Mouse (Mus musculus) small intestine, adult 2 months (tissue): ENCODE data around the gene Pdcd5. TPM values are rescaled to one million over a fixed set of nuclear protein-coding genes. Genes with fewer than 3 reads are reported as not detected.

ENCODE experiments used
- H3K27ac ChIP-seq: fragments of 200-500 bp; 2 replicates; pipeline ENCODE4 v1.5.1; 2012; ENCODE audit warnings: low read depth, low read length, control low read depth, inconsistent platforms; ENCODE audit not compliant: insufficient read depth
- H3K27me3 ChIP-seq: fragments of 200-500 bp; 2 replicates; pipeline ENCODE4 v1.6.1; 2012; ENCODE audit warnings: mild to moderate bottlenecking, moderate library complexity, low read length, inconsistent platforms; ENCODE audit not compliant: control insufficient read depth, insufficient read depth
- H3K36me3 ChIP-seq: fragments of 200-500 bp; 2 replicates; pipeline ENCODE4 v1.6.1; 2012; ENCODE audit warnings: mild to moderate bottlenecking, low read length, control low read depth, inconsistent platforms; ENCODE audit not compliant: control insufficient read depth, insufficient read depth
- H3K4me1 ChIP-seq: fragments of 200-500 bp; 2 replicates; pipeline ENCODE4 v1.6.1; 2012; ENCODE audit warnings: low read length, inconsistent platforms, mixed read lengths; ENCODE audit not compliant: control insufficient read depth, insufficient read depth, insufficient read length
- H3K4me3 ChIP-seq: fragments of 200-500 bp; 2 replicates; pipeline ENCODE4 v1.5.1; 2012; ENCODE audit warnings: low read depth, mild to moderate bottlenecking, control low read depth, inconsistent platforms, low read length, moderate library complexity
- CTCF ChIP-seq: fragments of 200-500 bp; IDR thresholded peaks from 2 replicates; pipeline ENCODE4 v1.5.1; 2012; ENCODE audit warnings: low read depth, mild to moderate bottlenecking, control low read depth, inconsistent platforms, low read length, moderate library complexity, mixed read lengths; ENCODE audit not compliant: insufficient replicate concordance, insufficient read length; ENCODE audit errors: extremely low read depth
- POLR2A ChIP-seq: fragments of 200-500 bp; IDR thresholded peaks from 2 replicates; pipeline ENCODE4 v1.6.1; 2012; ENCODE audit warnings: low read depth, mild to moderate bottlenecking, control low read depth, inconsistent platforms, low read length, moderate library complexity
- WGBS: fragments of 180-500 bp; shearing (Covaris S2); methylation state at CpG from one replicate; pipeline ENCODE4 v1.1.7; 2018; 5-methylcytosine and 5-hydroxymethylcytosine counted together
- polyA plus RNA-seq: library from polyadenylated mRNA; depleted of rRNA; stranded (reverse); fragments of >200 nt; gene quantifications from 2 replicates; pipeline ENCODE4 v1.2.3, GENCODE M21; 2012

Pdcd5 gene
- polyA plus RNA-seq, 1 experiment, result 60.3 TPM

DNA sequence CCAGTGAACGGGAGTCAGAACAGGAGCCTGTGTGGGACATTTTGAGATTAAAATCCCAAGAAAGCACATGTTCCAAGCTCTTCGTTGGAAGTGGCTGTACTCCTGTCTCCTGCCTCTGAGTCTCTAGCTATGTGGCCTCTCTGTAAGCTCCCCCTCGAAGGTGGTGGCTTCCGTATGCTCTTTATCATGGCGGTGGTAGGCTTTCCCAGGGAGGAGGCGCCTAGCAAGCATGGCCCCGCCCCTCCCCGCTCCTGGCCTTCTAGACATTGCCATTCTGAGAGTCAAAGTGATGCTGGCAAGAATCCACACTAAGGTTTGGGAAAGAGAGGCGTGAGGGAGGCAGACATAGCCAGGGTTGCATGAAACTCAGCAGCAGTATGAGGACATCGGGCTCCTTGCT, 24.7 kb downstream of the Pdcd5 start:
- 85% methylated on average over 10 of the region's 10 CpGs for WGBS
- H3K4me3 ChIP-seq, result no peak overlapping the region
- no peak overlapping the region for H3K27ac ChIP-seq
- H3K36me3 ChIP-seq, result peaks cover 20% of the 10 kb centered on the region
- no peaks in the 10 kb centered on the region for H3K4me1 ChIP-seq
- H3K27me3 ChIP-seq, result no peaks in the 10 kb centered on the region
- no peak for TF ChIP-seq CTCF
- TF ChIP-seq POLR2A, result no peak

- TF ChIP-seq POLR2A (no peak), CTCF (no peak)
- Histone ChIP-seq H3K27ac (no peak overlapping the region), H3K36me3 (peaks cover 24% of the 10 kb centered on the region), H3K4me1 (no peaks in the 10 kb centered on the region), H3K27me3 (no peaks in the 10 kb centered on the region), H3K4me3 (no peak overlapping the region)
- 75% methylated on average over 4 of the region's 4 CpGs for WGBS
These were observed 29.8 kb downstream of the Pdcd5 start for GRCm38 (mm10) chr7:35617513-35617912.

- no peaks in the 10 kb centered on the region for H3K27me3 ChIP-seq
- WGBS, result 90% methylated on average over 10 of the region's 10 CpGs
- H3K4me3 ChIP-seq, result no peak overlapping the region
- peaks cover 26% of the 10 kb centered on the region for H3K36me3 ChIP-seq
- no peak for TF ChIP-seq CTCF
- TF ChIP-seq POLR2A, result no peak
- no peaks in the 10 kb centered on the region for H3K4me1 ChIP-seq
- H3K27ac ChIP-seq, result no peak overlapping the region
These were observed 38.1 kb downstream of the Pdcd5 start for GRCm38 (mm10) chr7:35609245-35609644.

DNA sequence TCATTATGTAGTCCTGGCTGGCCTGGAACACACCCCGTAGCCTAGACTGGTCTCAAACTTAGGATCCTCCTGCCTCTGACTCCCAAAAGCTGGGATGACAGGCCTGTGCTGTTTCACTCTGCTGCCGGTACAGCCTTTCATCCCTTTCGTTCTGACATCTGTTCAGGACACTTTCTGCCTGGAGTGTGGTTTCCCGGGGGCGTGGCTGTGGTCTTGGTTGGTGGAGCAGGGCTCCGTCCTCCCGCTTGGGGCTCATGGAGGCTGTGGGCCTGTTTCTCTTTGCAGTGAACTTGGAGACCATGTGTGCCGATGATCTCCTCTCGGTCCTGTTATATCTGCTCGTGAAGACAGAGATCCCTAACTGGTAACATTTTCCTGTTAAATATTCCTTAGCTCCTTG, 40.5 kb downstream of the Pdcd5 start:
- TF ChIP-seq CTCF, result no peak
- TF ChIP-seq POLR2A, result no peak
- Histone ChIP-seq H3K27ac (no peak overlapping the region), H3K27me3 (no peaks in the 10 kb centered on the region), H3K4me1 (no peaks in the 10 kb centered on the region), H3K36me3 (peaks cover 25% of the 10 kb centered on the region), H3K4me3 (no peak overlapping the region)
- WGBS, result 89% methylated on average over 10 of the region's 10 CpGs

DNA sequence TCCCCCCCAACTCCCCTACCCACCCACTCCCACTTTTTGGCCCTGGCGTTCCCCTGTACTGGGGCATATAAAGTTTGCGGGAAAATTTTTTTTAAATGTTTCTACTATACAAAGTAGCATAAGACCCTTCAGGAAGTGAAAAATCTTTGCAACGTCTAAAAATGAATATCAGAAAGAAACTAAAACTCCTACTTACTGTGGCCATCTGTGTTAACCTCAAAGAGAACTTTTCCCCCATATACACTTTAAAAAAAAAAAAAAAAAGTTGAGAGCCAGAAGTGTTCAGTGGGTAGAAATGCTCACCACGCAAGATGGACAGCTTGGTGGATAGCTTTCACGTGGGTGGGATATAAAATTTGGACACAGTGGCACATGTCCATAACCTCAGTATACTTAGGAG, 44.6 kb downstream of the Pdcd5 start:
- no peak for TF ChIP-seq CTCF
- TF ChIP-seq POLR2A, result no peak
- Histone ChIP-seq H3K27ac (no peak overlapping the region), H3K4me3 (no peak overlapping the region), H3K36me3 (peaks cover 13% of the 10 kb centered on the region), H3K4me1 (no peaks in the 10 kb centered on the region), H3K27me3 (no peaks in the 10 kb centered on the region)
- 93% methylated on average over 5 of the region's 5 CpGs for WGBS

DNA sequence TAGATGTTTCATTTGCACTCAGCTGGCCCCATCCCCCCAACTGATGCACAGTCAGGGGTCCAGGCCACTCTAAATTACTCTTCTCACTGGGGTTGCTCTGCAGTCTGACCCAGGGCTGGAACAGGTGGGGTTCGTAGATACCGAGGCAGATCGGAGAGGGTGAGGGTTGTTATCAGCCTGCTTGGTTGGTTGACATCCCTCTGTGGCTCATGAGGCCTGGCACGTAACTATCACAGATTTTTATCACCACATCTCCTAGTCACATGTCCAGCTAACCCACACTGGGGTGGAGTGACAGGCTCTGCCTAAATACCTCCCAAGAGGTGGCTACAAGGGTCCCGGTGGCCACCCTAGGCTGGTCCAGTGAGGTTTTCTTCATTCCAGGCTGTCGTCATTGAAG, 46.2 kb downstream of the Pdcd5 start:
- Histone ChIP-seq H3K36me3 (peaks cover 9% of the 10 kb centered on the region), H3K4me3 (no peak overlapping the region), H3K27ac (no peak overlapping the region), H3K4me1 (no peaks in the 10 kb centered on the region), H3K27me3 (no peaks in the 10 kb centered on the region)
- 89% methylated on average over 6 of the region's 6 CpGs for WGBS
- no peak for TF ChIP-seq CTCF
- TF ChIP-seq POLR2A, result no peak

DNA sequence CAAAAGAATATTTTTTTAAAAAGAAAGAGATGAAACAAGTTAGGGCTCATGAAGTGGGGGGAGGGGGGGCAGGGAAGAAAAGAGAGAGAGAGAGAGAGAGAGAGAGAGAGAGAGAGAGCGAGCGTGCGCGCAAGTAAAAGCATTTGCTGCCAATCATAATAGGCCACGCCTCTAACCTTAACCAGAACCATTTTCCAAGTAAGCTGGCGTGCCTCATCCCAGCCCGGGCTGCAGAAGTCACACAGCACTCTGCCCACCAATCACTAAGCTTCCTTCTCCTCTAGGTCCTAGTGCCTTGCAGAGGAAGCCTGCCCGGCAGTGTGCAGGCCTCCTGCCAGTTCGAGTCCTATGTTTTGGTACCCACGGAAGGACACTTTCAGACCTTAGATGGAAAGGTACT, 47.3 kb downstream of the Pdcd5 start:
- H3K4me3 ChIP-seq, result no peak overlapping the region
- peaks cover 10% of the 10 kb centered on the region for H3K36me3 ChIP-seq
- 91% methylated on average over 10 of the region's 10 CpGs for WGBS
- H3K27me3 ChIP-seq, result no peaks in the 10 kb centered on the region
- no peak for TF ChIP-seq POLR2A
- TF ChIP-seq CTCF, result no peak
- no peaks in the 10 kb centered on the region for H3K4me1 ChIP-seq
- no peak overlapping the region for H3K27ac ChIP-seq

DNA sequence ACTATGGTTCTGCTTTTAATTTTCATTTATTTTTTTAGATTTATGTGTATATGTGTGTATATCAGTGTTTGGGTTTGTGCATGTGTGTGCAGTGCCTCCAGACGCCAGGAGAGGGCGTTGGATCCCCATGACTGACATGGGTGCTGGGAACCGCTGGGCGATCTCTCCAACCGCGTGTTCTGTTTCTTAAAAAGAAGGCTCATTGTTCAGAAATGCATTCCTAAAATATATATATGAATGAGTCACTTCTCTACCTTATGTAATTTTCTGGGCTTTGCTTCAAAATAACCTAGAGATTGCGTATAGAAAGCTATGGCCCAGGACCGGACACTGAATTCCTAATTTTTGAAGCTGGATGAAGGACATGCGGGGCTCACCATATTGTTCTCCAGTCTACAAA, 47.8 kb downstream of the Pdcd5 start:
- no peak overlapping the region for H3K4me3 ChIP-seq
- TF ChIP-seq POLR2A (no peak), CTCF (no peak)
- no peaks in the 10 kb centered on the region for H3K4me1 ChIP-seq
- H3K27me3 ChIP-seq, result no peaks in the 10 kb centered on the region
- peaks cover 13% of the 10 kb centered on the region for H3K36me3 ChIP-seq
- WGBS, result 94% methylated on average over 9 of the region's 9 CpGs
- H3K27ac ChIP-seq, result no peak overlapping the region
